Mouse (Mus musculus) left cerebral cortex, postnatal 14 days (tissue): ENCODE data around the gene Gimap5. TPM values are rescaled to one million over a fixed set of nuclear protein-coding genes. Genes with fewer than 3 reads are reported as not detected.

Source experiments
- DNase-seq, 2 experiments: peaks; one replicate each; pipeline ENCODE4 v3.0.0; 2021 to 2022; ENCODE audit warnings: low spot score in 2 of 2, mixed read lengths in 1 of 2
- intact Hi-C: fragments of 180-260 bp; cut with DNase I; formaldehyde crosslinking; loops from one replicate; pipeline ENCODE4 v1.15.1; 2025
- long read RNA-seq, 2 experiments: library from polyadenylated mRNA; stranded (forward); transcript quantifications; one replicate each; pipeline ENCODE4 v2.0.0; 2021
- total RNA-seq, 2 experiments: library from RNA; stranded (reverse); gene quantifications; 2 replicates each; pipeline ENCODE4 v1.2.3; 2021

Gimap5 gene
- 1 to 10 TPM in 1 of 2 experiments, under 1 TPM in 1; 0.77 to 1.5 TPM for total RNA-seq
- long read RNA-seq, experiment 1, partial matches to known transcripts = 0 of 1 reads
- long read RNA-seq, experiment 1, other reads (novel, unspliced or antisense) = 1 of 1 reads
- long read RNA-seq, experiment 2, partial matches to known transcripts = 0 of 1 reads
- long read RNA-seq, experiment 2, other reads (novel, unspliced or antisense) = 0 of 1 reads

GRCm38 (mm10) chr6:48745959-48746889 is at the start of gene Gimap5:
Gimap5 (plus strand) TSS chr6:48746197.
- intact Hi-C loops = no loop called here
- DNase-seq = peak in 1 of 2 experiments; percentile 36

GRCm38 (mm10) chr6:48696830-48697554 is 49.0 kb upstream of the Gimap5 start:
- no peak for DNase-seq
- intact Hi-C loops = no loop called here

- intact Hi-C loops = no loop called here
- no peak for DNase-seq
Observed at GRCm38 (mm10) chr6:48697555-48697930, 48.5 kb upstream of the Gimap5 start.

GRCm38 (mm10) chr6:48698066-48698856 is 47.7 kb upstream of the Gimap5 start:
- intact Hi-C loops = no loop called here
- no peak for DNase-seq

- no peak for DNase-seq
- intact Hi-C loops = no loop called here
Observed at GRCm38 (mm10) chr6:48698888-48699287, 47.1 kb upstream of the Gimap5 start.

GRCm38 (mm10) chr6:48700251-48701075 is 45.5 kb upstream of the Gimap5 start:
- DNase-seq = no peak
- intact Hi-C loops = no loop called here

GRCm38 (mm10) chr6:48702146-48702545 is 43.9 kb upstream of the Gimap5 start:
- no peak for DNase-seq
- intact Hi-C loops = no loop called here

- no peak for DNase-seq
- intact Hi-C loops = no loop called here
Observed at GRCm38 (mm10) chr6:48702601-48703000, 43.4 kb upstream of the Gimap5 start.

- DNase-seq = no peak
- intact Hi-C loops = no loop called here
Observed at GRCm38 (mm10) chr6:48704146-48704545, 41.9 kb upstream of the Gimap5 start.

- DNase-seq = no peak
- intact Hi-C loops = no loop called here
Observed at GRCm38 (mm10) chr6:48706130-48706529, 39.9 kb upstream of the Gimap5 start.

GRCm38 (mm10) chr6:48718455-48718854 is 27.5 kb upstream of the Gimap5 start, which contains the start of the genes Gm28053 and Gimap7:
Gm28053 (plus strand) TSS chr6:48718607.
Gimap7 (plus strand) TSS chr6:48718621.
- no peak for DNase-seq
- intact Hi-C loops = no loop called here

GRCm38 (mm10) chr6:48720326-48720725 is 25.7 kb upstream of the Gimap5 start:
- no peak for DNase-seq

GRCm38 (mm10) chr6:48723468-48723867 is 22.5 kb upstream of the Gimap5 start:
- intact Hi-C loops = no loop called here
- no peak for DNase-seq

More at GRCm38 (mm10) chr6:48720326-48720725, 25.7 kb upstream of the Gimap5 start:
- intact Hi-C loops = no loop called here

- intact Hi-C loops = no loop called here
- peak; percentile 9 to 51 for DNase-seq
Observed at GRCm38 (mm10) chr6:48725476-48725875, 20.5 kb upstream of the Gimap5 start.

- no peak for DNase-seq
Observed at GRCm38 (mm10) chr6:48727761-48728160, 18.2 kb upstream of the Gimap5 start.

GRCm38 (mm10) chr6:48732864-48733304 is 13.1 kb upstream of the Gimap5 start:
- no peak for DNase-seq
- intact Hi-C loops = no loop called here

More at GRCm38 (mm10) chr6:48727761-48728160, 18.2 kb upstream of the Gimap5 start:
- intact Hi-C loops = no loop called here

GRCm38 (mm10) chr6:48733660-48734059 is 12.3 kb upstream of the Gimap5 start:
- intact Hi-C loops = no loop called here
- no peak for DNase-seq

- intact Hi-C loops = no loop called here
- DNase-seq = no peak
Observed at GRCm38 (mm10) chr6:48737053-48737452, 8.9 kb upstream of the Gimap5 start.
